Mouse (Mus musculus): Measurements from ENCODE around the gene Ccnl2. TPM values are rescaled to one million over a fixed set of nuclear protein-coding genes. Genes with fewer than 3 reads are reported as not detected.

The Ccnl2 gene
- total RNA-seq, 1 experiment, result 103 TPM

DNA sequence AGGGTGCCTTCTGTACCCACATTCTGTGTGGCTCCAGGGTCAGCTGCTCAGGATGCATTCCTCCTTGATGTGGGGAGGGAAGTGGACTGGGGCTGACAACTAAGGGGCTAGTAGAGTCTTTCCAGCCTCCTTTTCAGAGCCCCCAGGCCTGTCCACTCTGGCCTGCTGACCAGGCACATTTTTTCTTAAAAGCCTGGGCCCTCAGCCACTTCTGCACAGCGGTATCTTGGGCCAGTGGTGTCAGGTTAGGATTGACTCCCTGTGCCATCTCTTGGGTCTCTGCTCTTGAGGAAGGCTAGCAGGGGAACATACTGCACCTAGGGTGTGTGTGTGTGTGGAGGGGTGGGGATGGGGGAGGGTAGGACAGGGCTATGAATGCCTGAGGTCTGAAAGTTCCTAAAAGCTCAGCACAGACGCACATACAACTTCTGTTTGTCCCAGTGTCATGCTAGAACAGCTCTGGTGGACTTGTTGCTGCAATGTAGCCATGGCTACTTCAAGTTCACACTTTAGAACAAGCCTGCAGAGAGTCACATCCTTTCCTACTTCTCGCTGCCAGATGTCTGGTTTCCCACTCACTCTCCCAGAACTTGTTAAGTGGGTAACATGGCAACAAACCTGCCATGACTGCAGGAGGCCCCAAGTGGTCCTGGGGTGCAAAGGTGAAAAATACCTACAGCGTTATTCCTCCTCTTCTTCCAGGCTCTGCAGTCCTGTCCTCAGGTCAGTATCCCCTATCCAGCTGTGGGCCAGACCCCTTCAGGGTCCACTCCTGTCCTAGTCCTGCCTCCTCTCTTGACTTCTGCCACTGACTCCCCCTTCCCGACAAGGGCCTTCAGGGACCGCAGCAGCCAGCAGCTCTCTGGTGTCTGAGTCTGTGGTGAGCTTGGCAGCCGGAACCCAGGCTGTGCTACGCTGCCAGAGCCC, 28.1 kb downstream of the Ccnl2 start:
- DNase-seq (ENCODE audit: low read depth, low spot score), result no peak
- Histone ChIP-seq H3K27ac (ENCODE audit: insufficient read depth, low read depth, low read length, poor library complexity, severe bottlenecking) (no peak overlapping the region), H3K36me3 (ENCODE audit: control insufficient read depth, insufficient read depth, low read length, poor library complexity, severe bottlenecking) (no peaks in the 10 kb centered on the region), H3K9ac (ENCODE audit: insufficient read depth, low read depth, low read length, poor library complexity, severe bottlenecking) (peak overlapping the region; percentile 42), H3K9me3 (ENCODE audit: control insufficient read depth, insufficient read depth, low read depth, low read length) (no peaks in the 10 kb centered on the region), H3K4me3 (ENCODE audit: insufficient read depth in 1 of 2, low read depth in 1 of 2, low read length in 2 of 2, poor library complexity in 1 of 2, severe bottlenecking in 1 of 2) (peak overlapping the region; percentile 64 to 76), H3K4me1 (ENCODE audit: control insufficient read depth in 2 of 2, insufficient read depth in 2 of 2, low read length in 2 of 2, poor library complexity in 1 of 2) (peaks cover 2 to 17% of the 10 kb centered on the region in 2 experiments; a peak in 3 of 4 replicates)
- in situ Hi-C loops (cut with MboI; ENCODE audit: low sequenced_read_pairs in 2 of 2, unreplicated experiment in 2 of 2), result no loop called here
- TF ChIP-seq ZC3H11A (IDR thresholded peaks at IDR 0.05; ENCODE audit: borderline replicate concordance, low read depth, low read length), result no peak
- TF ChIP-seq HCFC1 (IDR thresholded peaks at IDR 0.05; ENCODE audit: borderline replicate concordance, insufficient read depth, low read length), result no peak
- TF ChIP-seq ZNF384 (IDR thresholded peaks at IDR 0.05; ENCODE audit: low read depth, low read length), result no peak
- no peak for TF ChIP-seq MAFK (IDR thresholded peaks at IDR 0.05; ENCODE audit: insufficient read depth, low read depth, low read length)
- no peak for TF ChIP-seq CHD2 (IDR thresholded peaks at IDR 0.05; ENCODE audit: low read depth, low read length)

DNA sequence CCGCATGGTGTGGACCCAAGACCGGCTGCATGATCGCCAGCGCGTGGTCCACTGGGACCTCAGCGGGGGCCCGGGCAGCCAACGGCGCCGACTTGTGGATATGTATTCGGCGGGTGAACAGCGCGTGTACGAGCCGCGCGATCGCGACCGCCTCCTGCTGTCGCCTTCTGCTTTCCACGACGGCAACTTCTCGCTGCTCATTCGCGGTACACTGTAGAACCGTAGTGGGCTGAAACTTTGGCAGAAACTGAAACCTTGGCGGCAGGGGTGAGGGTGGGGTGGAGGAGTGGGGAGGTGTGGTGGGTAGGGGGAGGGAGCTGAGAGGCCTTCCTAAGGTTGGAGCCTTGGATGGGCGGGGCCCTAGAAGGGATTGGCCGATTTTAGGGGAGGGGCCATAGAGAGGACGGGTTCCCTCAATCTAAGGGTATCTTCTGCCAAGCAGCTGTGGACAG, 28.7 kb downstream of the Ccnl2 start:
- TF ChIP-seq ZNF384 (IDR thresholded peaks at IDR 0.05; ENCODE audit: low read depth, low read length) (no peak), ZC3H11A (IDR thresholded peaks at IDR 0.05; ENCODE audit: borderline replicate concordance, low read depth, low read length) (no peak), MAFK (IDR thresholded peaks at IDR 0.05; ENCODE audit: insufficient read depth, low read depth, low read length) (no peak), HCFC1 (IDR thresholded peaks at IDR 0.05; ENCODE audit: borderline replicate concordance, insufficient read depth, low read length) (no peak)
- peak; percentile 89 for DNase-seq (ENCODE audit: low read depth, low spot score)
- no peaks in the 10 kb centered on the region for H3K36me3 ChIP-seq (ENCODE audit: control insufficient read depth, insufficient read depth, low read length, poor library complexity, severe bottlenecking)
- H3K9ac ChIP-seq (ENCODE audit: insufficient read depth, low read depth, low read length, poor library complexity, severe bottlenecking), result peak overlapping the region; percentile 42
- peaks cover 2 to 17% of the 10 kb centered on the region in 2 experiments; a peak in 3 of 4 replicates for H3K4me1 ChIP-seq (ENCODE audit: control insufficient read depth in 2 of 2, insufficient read depth in 2 of 2, low read length in 2 of 2, poor library complexity in 1 of 2)
- H3K27ac ChIP-seq (ENCODE audit: insufficient read depth, low read depth, low read length, poor library complexity, severe bottlenecking), result no peak overlapping the region
- peak overlapping the region; percentile 64 to 76 for H3K4me3 ChIP-seq (ENCODE audit: insufficient read depth in 1 of 2, low read depth in 1 of 2, low read length in 2 of 2, poor library complexity in 1 of 2, severe bottlenecking in 1 of 2)
- in situ Hi-C loops (cut with MboI; ENCODE audit: low sequenced_read_pairs in 2 of 2, unreplicated experiment in 2 of 2), result no loop called here
- no peaks in the 10 kb centered on the region for H3K9me3 ChIP-seq (ENCODE audit: control insufficient read depth, insufficient read depth, low read depth, low read length)

DNA sequence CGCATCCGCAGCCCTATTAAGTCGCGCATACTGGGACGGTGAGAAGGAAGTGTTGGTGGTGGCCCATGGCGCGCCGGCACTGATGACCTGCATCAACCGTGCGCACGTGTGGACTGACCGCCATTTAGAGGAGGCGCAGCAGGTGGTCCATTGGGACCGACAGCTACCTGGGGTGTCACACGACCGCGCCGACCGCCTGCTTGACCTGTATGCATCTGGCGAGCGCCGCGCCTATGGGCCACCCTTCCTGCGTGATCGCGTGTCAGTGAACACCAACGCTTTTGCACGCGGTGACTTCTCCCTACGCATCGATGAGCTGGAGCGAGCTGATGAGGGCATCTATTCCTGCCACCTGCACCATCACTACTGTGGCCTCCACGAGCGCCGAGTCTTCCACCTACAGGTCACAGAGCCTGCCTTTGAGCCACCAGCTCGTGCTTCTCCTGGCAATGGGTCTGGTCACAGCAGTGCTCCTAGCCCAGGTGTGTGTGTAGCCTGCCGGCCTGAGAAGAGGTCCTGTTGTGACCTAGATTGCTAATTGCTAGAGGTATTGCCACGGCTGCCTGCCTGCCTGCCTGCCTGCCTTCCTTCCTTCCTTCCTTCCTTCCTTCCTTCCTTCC, 29.5 kb downstream of the Ccnl2 start:
- Histone ChIP-seq H3K9me3 (ENCODE audit: control insufficient read depth, insufficient read depth, low read depth, low read length) (no peaks in the 10 kb centered on the region), H3K36me3 (ENCODE audit: control insufficient read depth, insufficient read depth, low read length, poor library complexity, severe bottlenecking) (no peaks in the 10 kb centered on the region), H3K4me3 (ENCODE audit: insufficient read depth in 1 of 2, low read depth in 1 of 2, low read length in 2 of 2, poor library complexity in 1 of 2, severe bottlenecking in 1 of 2) (peak overlapping the region; percentile 57 to 64), H3K9ac (ENCODE audit: insufficient read depth, low read depth, low read length, poor library complexity, severe bottlenecking) (peak overlapping the region; percentile 22; the same call in 1 of the 2 replicates), H3K27ac (ENCODE audit: insufficient read depth, low read depth, low read length, poor library complexity, severe bottlenecking) (no peak overlapping the region), H3K4me1 (ENCODE audit: control insufficient read depth in 2 of 2, insufficient read depth in 2 of 2, low read length in 2 of 2, poor library complexity in 1 of 2) (peaks cover 2 to 20% of the 10 kb centered on the region in 2 experiments; a peak in 3 of 4 replicates)
- in situ Hi-C loops (cut with MboI; ENCODE audit: low sequenced_read_pairs in 2 of 2, unreplicated experiment in 2 of 2), result no loop called here
- no peak for DNase-seq (ENCODE audit: low read depth, low spot score)
- TF ChIP-seq ZC3H11A (IDR thresholded peaks at IDR 0.05; ENCODE audit: borderline replicate concordance, low read depth, low read length), result no peak
- no peak for TF ChIP-seq ZNF384 (IDR thresholded peaks at IDR 0.05; ENCODE audit: low read depth, low read length)
- no peak for TF ChIP-seq HCFC1 (IDR thresholded peaks at IDR 0.05; ENCODE audit: borderline replicate concordance, insufficient read depth, low read length)
- no peak for TF ChIP-seq CHD2 (IDR thresholded peaks at IDR 0.05; ENCODE audit: low read depth, low read length)
- no peak for TF ChIP-seq MAFK (IDR thresholded peaks at IDR 0.05; ENCODE audit: insufficient read depth, low read depth, low read length)

DNA sequence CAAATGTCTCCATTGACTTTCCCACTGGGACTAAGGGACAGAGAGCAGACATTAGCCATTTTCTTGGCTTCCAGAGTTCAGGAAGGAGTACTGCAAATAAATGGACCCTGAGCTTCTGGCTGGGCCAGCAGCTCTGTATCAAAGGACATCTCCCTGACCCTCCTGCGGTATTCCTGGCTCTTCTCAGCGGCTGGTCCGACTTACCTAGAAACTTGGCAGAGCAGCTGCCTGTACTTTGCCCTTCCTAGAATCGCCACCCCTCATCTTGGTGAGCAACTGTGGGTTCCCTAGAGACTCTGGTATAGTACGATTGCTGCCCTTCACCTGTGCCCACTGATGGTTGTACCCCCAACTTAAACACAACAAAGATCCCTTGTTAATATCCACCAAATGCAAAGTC, 30.9 kb downstream of the Ccnl2 start:
- Histone ChIP-seq H3K27ac (ENCODE audit: insufficient read depth, low read depth, low read length, poor library complexity, severe bottlenecking) (no peak overlapping the region), H3K9me3 (ENCODE audit: control insufficient read depth, insufficient read depth, low read depth, low read length) (no peaks in the 10 kb centered on the region), H3K4me3 (ENCODE audit: insufficient read depth in 1 of 2, low read depth in 1 of 2, low read length in 2 of 2, poor library complexity in 1 of 2, severe bottlenecking in 1 of 2) (no peak overlapping the region), H3K36me3 (ENCODE audit: control insufficient read depth, insufficient read depth, low read length, poor library complexity, severe bottlenecking) (no peaks in the 10 kb centered on the region), H3K4me1 (ENCODE audit: control insufficient read depth in 2 of 2, insufficient read depth in 2 of 2, low read length in 2 of 2, poor library complexity in 1 of 2) (peaks cover 2 to 23% of the 10 kb centered on the region in 2 experiments; a peak in 3 of 4 replicates), H3K9ac (ENCODE audit: insufficient read depth, low read depth, low read length, poor library complexity, severe bottlenecking) (no peak overlapping the region)
- TF ChIP-seq MAFK (IDR thresholded peaks at IDR 0.05; ENCODE audit: insufficient read depth, low read depth, low read length), result no peak
- no peak for DNase-seq (ENCODE audit: low read depth, low spot score)
- in situ Hi-C loops (cut with MboI; ENCODE audit: low sequenced_read_pairs in 2 of 2, unreplicated experiment in 2 of 2), result no loop called here
